Mouse (Mus musculus): ENCODE results near the gene Sim2. TPM values are rescaled to one million over a fixed set of nuclear protein-coding genes. Genes with fewer than 3 reads are reported as not detected.

The Sim2 gene
- polyA plus RNA-seq, 1 experiment from 2014 or later, result not detected

DNA sequence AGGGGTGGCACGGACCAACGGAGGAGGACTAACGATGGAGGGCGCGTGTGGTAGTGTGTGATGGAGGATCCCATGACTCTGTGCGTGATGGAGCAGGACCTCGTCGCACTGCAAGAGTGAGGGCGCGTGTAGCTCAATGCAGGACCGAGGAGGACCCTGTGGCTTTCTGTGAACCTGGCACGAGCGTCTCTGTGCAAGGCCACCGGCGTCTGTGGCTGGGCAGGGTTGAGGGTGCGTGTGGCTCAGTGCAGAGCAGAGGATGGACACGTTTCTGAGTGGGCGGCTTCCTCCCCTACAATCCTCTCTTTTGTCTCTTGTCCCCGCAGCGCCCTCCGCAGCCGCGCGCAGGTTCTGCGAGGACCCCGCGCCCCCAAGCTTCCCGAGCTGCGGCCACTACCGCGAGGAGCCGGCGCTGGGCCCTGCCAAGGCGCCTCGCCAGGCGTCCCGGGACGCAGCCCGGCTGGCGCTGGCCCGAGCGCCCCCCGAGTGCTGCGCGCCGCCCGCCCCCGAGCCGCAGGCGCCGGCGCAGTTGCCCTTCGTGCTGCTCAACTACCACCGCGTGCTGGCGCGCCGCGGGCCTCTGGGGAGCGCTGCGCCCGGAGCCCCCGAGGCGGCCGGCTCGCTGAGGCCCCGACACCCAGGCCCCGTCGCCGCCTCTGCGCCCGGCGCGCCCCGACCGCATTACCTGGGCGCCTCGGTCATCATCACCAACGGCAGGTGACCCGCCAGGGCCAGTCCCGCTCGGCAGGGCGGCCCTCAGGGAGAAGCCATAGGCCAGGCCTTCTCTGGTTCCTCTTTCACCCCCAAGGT lies 40.6 kb downstream of the Sim2 start:
- H3K9me3 ChIP-seq, result no peaks in the 10 kb centered on the region
- H3K4me1 ChIP-seq (replicated peaks), result peaks cover 25% of the 10 kb centered on the region
- peak overlapping the region; percentile 50 for H3K4me3 ChIP-seq
- peaks cover 87% of the 10 kb centered on the region for H3K27me3 ChIP-seq
- no peaks in the 10 kb centered on the region for H3K36me3 ChIP-seq
- ATAC-seq (ENCODE audit: low FRiP score), result peak; percentile 73
- no peak overlapping the region for H3K27ac ChIP-seq
- H3K4me2 ChIP-seq, result peak overlapping the region; percentile 91
- peak overlapping the region; percentile 79 for H3K9ac ChIP-seq
- under 1% methylated on average over 80 of the region's 83 CpGs for WGBS

DNA sequence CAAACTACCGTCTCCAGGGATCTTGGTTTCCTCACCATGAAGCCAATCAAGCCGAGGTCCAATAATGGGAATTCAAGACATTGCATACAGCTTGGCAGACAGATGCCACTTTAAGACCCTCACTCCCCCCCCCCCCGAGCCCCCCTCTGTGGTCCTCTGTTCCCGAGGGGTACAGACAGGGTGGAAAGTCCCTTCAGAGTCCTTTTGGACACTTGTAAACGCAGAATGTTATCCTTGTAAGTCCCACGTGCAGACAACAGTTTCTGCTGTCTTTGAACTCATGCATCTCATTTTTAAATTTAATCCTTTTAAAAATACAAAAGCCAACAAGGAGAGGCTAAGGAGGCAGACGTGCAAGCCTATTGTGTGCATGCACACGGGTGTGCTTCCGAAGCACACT lies 41.5 kb downstream of the Sim2 start:
- WGBS, result 26% methylated on average over 9 of the region's 9 CpGs
- Histone ChIP-seq H3K4me3 (no peak overlapping the region), H3K36me3 (no peaks in the 10 kb centered on the region), H3K27ac (no peak overlapping the region), H3K4me2 (peak overlapping the region; percentile 91; the same call in 1 of the 2 replicates), H3K4me1 (replicated peaks) (peaks cover 25% of the 10 kb centered on the region), H3K9me3 (no peaks in the 10 kb centered on the region), H3K9ac (no peak overlapping the region), H3K27me3 (peaks cover 86% of the 10 kb centered on the region)
- no peak for ATAC-seq (ENCODE audit: low FRiP score)

DNA sequence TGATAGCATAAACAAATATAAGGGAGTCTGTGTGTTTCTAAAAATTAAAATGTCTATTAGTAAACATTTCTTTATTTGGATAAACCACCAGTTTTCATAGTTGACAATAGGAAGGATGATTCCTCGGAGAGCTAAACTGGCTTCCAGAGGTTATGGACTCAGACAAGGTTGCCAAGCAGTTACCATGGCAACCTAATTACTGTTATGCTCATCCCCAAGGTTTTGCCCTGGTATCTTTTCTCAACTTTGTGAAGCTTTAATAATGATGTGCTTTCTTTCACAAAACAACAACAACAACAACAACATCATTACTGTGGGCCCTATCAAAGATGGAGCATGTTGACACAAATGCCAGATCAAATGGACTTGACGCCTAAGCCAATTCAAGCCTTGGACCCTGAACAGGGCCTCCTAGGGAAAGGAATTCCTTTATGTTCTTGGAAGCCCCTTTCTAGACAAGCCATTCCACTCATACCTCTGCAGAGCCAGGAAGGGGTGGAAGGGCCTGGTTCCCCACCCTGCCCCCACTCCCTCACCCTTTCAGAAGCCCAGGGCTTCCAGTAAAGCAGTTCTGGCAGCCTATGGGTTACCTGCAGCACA lies 43.6 kb downstream of the Sim2 start:
- Histone ChIP-seq H3K4me2 (no peak overlapping the region), H3K27ac (no peak overlapping the region), H3K27me3 (peaks cover 73% of the 10 kb centered on the region), H3K36me3 (no peaks in the 10 kb centered on the region), H3K9ac (no peak overlapping the region), H3K4me3 (no peak overlapping the region), H3K9me3 (no peaks in the 10 kb centered on the region), H3K4me1 (replicated peaks) (peaks cover 25% of the 10 kb centered on the region)
- 18% methylated on average over 2 of the region's 2 CpGs for WGBS
- no peak for ATAC-seq (ENCODE audit: low FRiP score)

DNA sequence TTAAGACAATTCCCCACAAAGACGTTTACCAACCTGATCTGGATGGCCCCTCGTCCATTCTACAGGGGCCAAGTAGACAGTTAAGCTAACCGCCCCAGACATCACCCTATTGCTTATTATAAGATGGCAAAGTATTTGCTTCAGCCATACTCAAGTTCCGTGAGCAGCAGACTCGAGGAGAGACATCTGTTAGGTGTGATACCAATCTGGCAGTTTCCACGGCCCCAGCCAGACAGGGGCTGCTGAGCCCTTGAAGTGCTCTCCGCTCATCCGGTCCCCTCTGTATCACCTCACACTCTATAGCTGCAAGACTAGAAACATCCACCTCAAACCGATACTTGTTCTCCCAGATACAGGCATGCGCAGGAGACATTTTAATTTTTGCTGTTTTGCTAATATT lies 49.5 kb downstream of the Sim2 start:
- peaks cover 23% of the 10 kb centered on the region for H3K27me3 ChIP-seq
- no peak overlapping the region for H3K27ac ChIP-seq
- H3K4me3 ChIP-seq, result no peak overlapping the region
- H3K36me3 ChIP-seq, result peaks cover 6% of the 10 kb centered on the region; the same call in 1 of the 2 replicates
- H3K4me2 ChIP-seq, result no peak overlapping the region
- no peaks in the 10 kb centered on the region for H3K4me1 ChIP-seq (replicated peaks)
- no peak overlapping the region for H3K9ac ChIP-seq
- WGBS, result 89% methylated on average over 10 of the region's 10 CpGs
- no peaks in the 10 kb centered on the region for H3K9me3 ChIP-seq
- no peak for ATAC-seq (ENCODE audit: low FRiP score)

DNA sequence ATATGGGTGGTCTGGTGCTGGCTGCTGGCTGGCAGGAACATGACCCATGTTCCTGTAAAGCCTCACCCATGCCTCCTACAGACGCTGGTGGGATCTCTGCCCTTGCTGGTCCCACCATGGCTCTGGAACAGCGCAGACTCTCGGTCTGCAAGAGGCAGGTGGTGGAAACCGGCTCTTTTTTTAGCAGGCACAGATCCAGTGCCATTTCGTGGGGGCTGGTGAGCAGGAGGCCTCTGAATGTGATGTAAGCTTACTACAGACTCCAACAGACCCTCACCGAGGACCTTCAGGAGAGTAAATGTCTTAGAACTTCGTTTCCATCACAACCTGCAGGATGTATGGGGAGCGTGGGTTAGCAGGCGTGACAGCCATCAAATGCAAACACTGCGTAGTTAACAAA lies 56.0 kb downstream of the Sim2 start:
- 80% methylated on average over 10 of the region's 10 CpGs for WGBS

DNA sequence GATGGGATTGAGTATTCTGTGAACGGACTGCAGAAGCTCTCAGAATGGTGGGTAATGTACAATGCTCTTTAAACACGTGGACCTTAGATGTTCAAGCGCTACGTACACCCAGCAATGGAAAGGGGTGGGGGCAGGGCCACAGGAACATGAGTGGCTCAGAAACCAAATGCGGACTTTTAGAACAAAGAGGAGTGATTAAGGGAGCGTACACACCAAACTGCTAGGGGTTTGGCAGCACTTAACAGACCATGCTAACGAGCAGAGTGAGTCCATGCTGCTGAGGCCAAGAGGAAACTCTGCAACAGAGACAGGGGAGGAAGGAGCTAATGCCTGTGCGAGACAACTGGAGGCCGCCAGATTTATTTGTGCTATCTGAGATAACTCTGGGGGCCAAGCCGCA lies 58.6 kb downstream of the Sim2 start:
- ATAC-seq (ENCODE audit: low FRiP score), result no peak
- WGBS, result 36% methylated on average over 10 of the region's 10 CpGs

More for the DNA sequence above, 56.0 kb downstream of the Sim2 start:
- Histone ChIP-seq H3K9me3 (no peaks in the 10 kb centered on the region), H3K9ac (no peak overlapping the region), H3K36me3 (peaks cover 6% of the 10 kb centered on the region; the same call in 1 of the 2 replicates), H3K4me1 (replicated peaks) (peaks cover 13% of the 10 kb centered on the region), H3K4me3 (no peak overlapping the region), H3K27ac (no peak overlapping the region), H3K4me2 (no peak overlapping the region), H3K27me3 (peaks cover 15% of the 10 kb centered on the region; the same call in 1 of the 2 replicates)
- ATAC-seq (ENCODE audit: low FRiP score), result no peak

DNA sequence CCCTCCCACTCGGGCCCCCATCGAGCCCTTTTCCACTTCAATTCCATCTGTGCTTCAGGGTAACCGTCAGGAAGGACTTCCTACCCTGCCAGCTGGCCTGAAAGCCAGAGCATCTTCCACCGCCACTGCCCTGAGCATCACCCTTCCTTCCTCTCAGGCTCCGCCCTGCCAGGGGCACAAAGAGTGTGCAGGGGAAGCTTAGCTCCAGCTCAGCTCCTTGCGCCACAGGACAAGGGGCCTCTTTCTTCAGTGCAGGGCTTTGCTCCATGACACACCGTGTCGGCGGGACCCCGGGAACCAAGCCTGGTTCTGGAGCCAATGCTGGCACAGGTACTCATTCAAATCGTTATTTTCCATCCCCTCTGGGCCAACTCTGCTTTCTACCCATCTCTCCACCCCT lies 63.4 kb downstream of the Sim2 start:
- WGBS, result 42% methylated on average over 11 of the region's 11 CpGs
- Histone ChIP-seq H3K9ac (no peak overlapping the region), H3K4me2 (0 out of 2 replicates have a peak overlapping the region, but pooled peaks have one; percentile 8), H3K27me3 (peaks cover 30% of the 10 kb centered on the region), H3K36me3 (no peaks in the 10 kb centered on the region), H3K9me3 (no peaks in the 10 kb centered on the region), H3K27ac (no peak overlapping the region), H3K4me3 (no peak overlapping the region), H3K4me1 (replicated peaks) (peaks cover 17% of the 10 kb centered on the region)
- no peak for ATAC-seq (ENCODE audit: low FRiP score)

More for the DNA sequence above, 58.6 kb downstream of the Sim2 start:
- H3K9ac ChIP-seq, result no peak overlapping the region
- H3K36me3 ChIP-seq, result peaks cover 2% of the 10 kb centered on the region; the same call in 1 of the 2 replicates
- H3K27me3 ChIP-seq, result peaks cover 18% of the 10 kb centered on the region; the same call in 1 of the 2 replicates
- no peak overlapping the region for H3K4me2 ChIP-seq
- H3K27ac ChIP-seq, result no peak overlapping the region
- no peak overlapping the region for H3K4me3 ChIP-seq
- H3K9me3 ChIP-seq, result no peaks in the 10 kb centered on the region
- peaks cover 18% of the 10 kb centered on the region for H3K4me1 ChIP-seq (replicated peaks)

DNA sequence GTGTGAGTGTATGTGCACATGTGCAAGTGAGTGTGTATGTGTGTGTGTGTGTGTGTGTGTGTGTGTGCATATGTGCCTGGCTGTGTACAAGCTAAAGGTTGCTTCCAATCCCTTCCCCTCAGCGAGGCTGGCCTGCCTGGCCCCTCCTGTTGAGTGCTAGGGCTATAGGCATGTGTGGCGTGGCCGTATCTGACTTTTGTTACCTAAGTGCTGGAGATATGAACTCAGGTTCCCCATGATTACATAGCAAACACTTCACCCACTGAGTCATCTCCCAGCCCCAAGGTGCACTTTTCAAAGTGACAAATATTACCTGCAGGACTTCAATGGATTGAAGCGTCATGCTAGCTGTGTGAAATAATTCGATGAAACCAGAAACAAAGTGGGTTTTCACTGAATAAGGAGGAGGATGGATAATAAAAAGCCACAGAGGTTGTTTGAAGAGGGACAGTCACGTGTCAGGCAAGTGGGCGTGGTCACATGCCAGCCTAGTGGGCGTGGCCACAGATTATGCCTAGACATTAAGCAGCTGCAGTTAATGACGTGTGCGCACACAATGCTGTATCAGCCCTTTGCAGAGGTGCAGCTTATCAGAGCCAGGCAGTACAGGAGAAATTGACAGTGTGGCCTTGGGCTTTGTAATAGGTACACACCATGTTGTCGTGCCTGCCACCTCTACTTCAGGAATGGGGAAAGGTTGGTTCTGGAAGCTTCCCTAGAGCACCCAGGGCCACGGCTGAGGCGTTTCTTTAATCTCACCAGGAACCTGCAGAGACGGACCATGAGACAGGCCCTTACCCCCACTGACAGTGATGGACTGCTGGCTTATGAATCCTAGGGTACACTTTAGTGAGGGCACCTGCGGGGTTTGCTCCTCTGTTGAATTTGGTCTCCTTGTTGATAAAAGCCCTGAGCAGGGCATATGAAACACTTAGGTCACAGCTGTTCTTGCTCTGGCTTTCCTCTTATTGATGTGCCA lies 65.7 kb downstream of the Sim2 start:
- Histone ChIP-seq H3K4me2 (no peak overlapping the region), H3K9me3 (no peaks in the 10 kb centered on the region), H3K27ac (no peak overlapping the region), H3K27me3 (peaks cover 33% of the 10 kb centered on the region), H3K4me3 (no peak overlapping the region), H3K4me1 (replicated peaks) (peaks cover 19% of the 10 kb centered on the region), H3K9ac (no peak overlapping the region), H3K36me3 (no peaks in the 10 kb centered on the region)
- ATAC-seq (ENCODE audit: low FRiP score), result no peak
- 75% methylated on average over 15 of the region's 15 CpGs for WGBS

DNA sequence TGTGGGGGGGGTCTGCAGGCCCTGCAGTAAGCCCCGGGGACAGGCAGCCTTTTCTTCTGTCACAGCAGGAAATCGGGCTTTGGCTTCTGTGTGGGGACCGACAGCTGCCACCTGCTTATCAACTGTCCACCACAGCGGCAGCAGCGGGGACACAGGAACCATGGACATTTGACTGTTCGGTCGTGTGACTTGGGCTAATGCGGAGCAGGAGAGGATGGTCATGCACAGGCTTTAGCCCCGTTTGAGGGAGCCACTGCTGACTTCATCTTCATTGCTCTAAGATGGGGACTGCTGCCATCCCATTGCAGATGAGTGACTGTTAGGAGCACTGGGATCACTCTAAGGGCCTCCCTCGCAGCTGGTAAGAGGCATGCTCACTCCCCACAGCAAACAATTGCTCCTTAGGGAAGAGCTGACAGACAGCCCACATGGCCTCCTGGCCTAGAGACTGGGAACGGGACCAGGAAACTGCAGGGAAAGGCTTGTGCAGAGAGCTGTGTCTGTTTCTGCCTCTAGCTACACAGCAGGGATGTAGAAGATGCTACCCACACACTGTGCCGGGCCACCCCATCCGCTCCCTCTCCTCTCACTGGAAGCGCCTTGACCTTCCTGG lies 70.4 kb downstream of the Sim2 start:
- no peaks in the 10 kb centered on the region for H3K9me3 ChIP-seq
- H3K27me3 ChIP-seq, result peaks cover 46% of the 10 kb centered on the region
- peaks cover 23% of the 10 kb centered on the region for H3K4me1 ChIP-seq (replicated peaks)
- no peaks in the 10 kb centered on the region for H3K36me3 ChIP-seq
- no peak overlapping the region for H3K4me3 ChIP-seq
- no peak overlapping the region for H3K9ac ChIP-seq
- ATAC-seq (ENCODE audit: low FRiP score), result peak; percentile 71
- 15% methylated on average over 14 of the region's 14 CpGs for WGBS
- H3K4me2 ChIP-seq, result peak overlapping the region; percentile 19; the same call in 1 of the 2 replicates
- H3K27ac ChIP-seq, result peak overlapping the region; percentile 30; the same call in 1 of the 2 replicates

DNA sequence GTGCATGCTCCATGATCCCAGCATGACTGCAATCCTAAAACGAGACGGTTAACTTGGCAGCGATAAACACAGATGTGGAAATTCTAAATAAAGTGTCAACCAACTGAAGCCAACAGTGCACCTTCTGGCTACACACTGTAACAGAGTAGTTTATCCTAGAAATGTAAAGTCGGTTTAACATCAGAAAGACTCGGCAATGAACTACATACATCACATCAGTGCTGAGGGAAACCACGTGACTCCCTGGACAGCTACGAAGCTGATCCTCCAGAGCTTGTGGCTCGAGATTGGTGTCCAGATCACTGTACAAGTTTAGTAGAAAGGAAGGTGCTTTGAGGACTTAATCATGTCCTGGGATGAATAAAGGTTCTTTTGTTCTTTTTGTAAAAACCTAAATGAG lies 73.1 kb downstream of the Sim2 start:
- Histone ChIP-seq H3K9me3 (no peaks in the 10 kb centered on the region), H3K36me3 (no peaks in the 10 kb centered on the region), H3K4me3 (no peak overlapping the region), H3K4me1 (replicated peaks) (peaks cover 23% of the 10 kb centered on the region), H3K9ac (no peak overlapping the region), H3K27ac (no peak overlapping the region), H3K4me2 (no peak overlapping the region), H3K27me3 (peaks cover 48% of the 10 kb centered on the region)
- ATAC-seq (ENCODE audit: low FRiP score), result no peak
- WGBS, result 67% methylated on average over 8 of the region's 8 CpGs

DNA sequence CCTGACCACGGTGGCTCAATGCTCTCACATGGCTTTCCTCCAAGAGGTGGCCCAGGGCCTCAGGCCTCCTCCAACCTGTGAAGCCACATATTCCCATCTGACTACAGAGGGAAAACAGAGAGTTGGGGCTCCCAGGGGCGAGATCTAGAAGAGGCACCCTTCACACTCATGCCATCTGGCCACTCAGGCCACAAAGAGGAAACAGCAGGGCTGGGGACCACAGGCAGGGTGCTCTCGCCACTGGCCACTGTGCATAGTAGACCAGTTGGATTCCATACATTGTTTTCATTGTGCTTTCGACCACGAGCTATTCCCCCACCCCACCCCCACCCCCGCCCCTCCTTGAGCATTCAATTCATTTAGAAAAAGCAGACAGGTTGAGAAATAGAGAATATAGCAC lies 77.3 kb downstream of the Sim2 start:
- Histone ChIP-seq H3K36me3 (no peaks in the 10 kb centered on the region), H3K27ac (no peak overlapping the region)
- ATAC-seq (ENCODE audit: low FRiP score), result no peak

More for the DNA sequence above, 77.3 kb downstream of the Sim2 start:
- Histone ChIP-seq H3K4me1 (replicated peaks) (peaks cover 17% of the 10 kb centered on the region), H3K27me3 (peaks cover 34% of the 10 kb centered on the region), H3K4me2 (no peak overlapping the region), H3K9ac (no peak overlapping the region), H3K4me3 (no peak overlapping the region), H3K9me3 (no peaks in the 10 kb centered on the region)
- 44% methylated on average over 6 of the region's 6 CpGs for WGBS
